Mouse (Mus musculus): ENCODE results near the gene Crabp2. TPM values are rescaled to one million over a fixed set of nuclear protein-coding genes. Genes with fewer than 3 reads are reported as not detected.

The Crabp2 gene
- polyA plus RNA-seq, 1 experiment from 2014 or later: 836 TPM

GRCm38 (mm10) chr3:87952440-87952839 lies 4.0 kb downstream of the Crabp2 start:
- H3K9ac ChIP-seq (ENCODE audit: low read length): no peak overlapping the region
- WGBS: 5% methylated on average over 5 of the region's 5 CpGs
- H3K27ac ChIP-seq (replicated peaks; ENCODE audit: low read depth, low read length): no peak overlapping the region; the same call in 1 of the 2 replicates
- H3K4me2 ChIP-seq (ENCODE audit: low read depth, severe bottlenecking): peak overlapping the region; percentile 70
- peaks cover 21% of the 10 kb centered on the region for H3K4me1 ChIP-seq (ENCODE audit: control insufficient read depth, insufficient read depth, low read length)
- 0 out of 2 replicates have a peak, but pooled peaks cover 5% of the 10 kb centered on the region for H3K36me3 ChIP-seq (ENCODE audit: control insufficient read depth, insufficient read depth, low read length)
- H3K27me3 ChIP-seq (ENCODE audit: control insufficient read depth, insufficient read depth, low read length): no peaks in the 10 kb centered on the region
- H3K9me3 ChIP-seq (ENCODE audit: control insufficient read depth, low read length): no peaks in the 10 kb centered on the region; the same call in 1 of the 2 replicates
- peak overlapping the region; percentile 18; the same call in 1 of the 2 replicates for H3K4me3 ChIP-seq (ENCODE audit: low read depth, low read length)
- DNase-seq (ENCODE audit: low spot score): peak; percentile 47
- no peak for ATAC-seq (ENCODE audit: insufficient number of reproducible peaks, low FRiP score, low TSS enrichment, low read depth)

- Histone ChIP-seq H3K4me1 (ENCODE audit: control insufficient read depth, insufficient read depth, low read length) (peaks cover 24% of the 10 kb centered on the region), H3K27me3 (ENCODE audit: control insufficient read depth, insufficient read depth, low read length) (no peaks in the 10 kb centered on the region), H3K4me3 (ENCODE audit: low read depth, low read length) (no peak overlapping the region), H3K27ac (replicated peaks; ENCODE audit: low read depth, low read length) (peak overlapping the region; percentile 30; the same call in 1 of the 2 replicates), H3K4me2 (ENCODE audit: low read depth, severe bottlenecking) (no peak overlapping the region), H3K9ac (ENCODE audit: low read length) (no peak overlapping the region), H3K36me3 (ENCODE audit: control insufficient read depth, insufficient read depth, low read length) (0 out of 2 replicates have a peak, but pooled peaks cover 5% of the 10 kb centered on the region), H3K9me3 (ENCODE audit: control insufficient read depth, low read length) (no peaks in the 10 kb centered on the region; the same call in 1 of the 2 replicates)
- peak; percentile 36 for DNase-seq (ENCODE audit: low spot score)
- no peak for ATAC-seq (ENCODE audit: insufficient number of reproducible peaks, low FRiP score, low TSS enrichment, low read depth)
- 5% methylated on average over 1 of the region's 1 CpGs for whole genome bisulfite sequencing
Measured at GRCm38 (mm10) chr3:87958056-87958455, 9.6 kb downstream of the Crabp2 start.

- Histone ChIP-seq H3K36me3 (ENCODE audit: control insufficient read depth, insufficient read depth, low read length) (0 out of 2 replicates have a peak, but pooled peaks cover 2% of the 10 kb centered on the region), H3K27me3 (ENCODE audit: control insufficient read depth, insufficient read depth, low read length) (no peaks in the 10 kb centered on the region), H3K27ac (replicated peaks; ENCODE audit: low read depth, low read length) (peak overlapping the region; percentile 30; the same call in 1 of the 2 replicates), H3K9ac (ENCODE audit: low read length) (no peak overlapping the region), H3K9me3 (ENCODE audit: control insufficient read depth, low read length) (no peaks in the 10 kb centered on the region; the same call in 1 of the 2 replicates), H3K4me3 (ENCODE audit: low read depth, low read length) (no peak overlapping the region), H3K4me1 (ENCODE audit: control insufficient read depth, insufficient read depth, low read length) (peaks cover 24% of the 10 kb centered on the region), H3K4me2 (ENCODE audit: low read depth, severe bottlenecking) (no peak overlapping the region)
- WGBS: 12% methylated on average over 4 of the region's 4 CpGs
- ATAC-seq (ENCODE audit: insufficient number of reproducible peaks, low FRiP score, low TSS enrichment, low read depth) (no peak), DNase-seq (ENCODE audit: low spot score) (peak; percentile 24)
Measured at GRCm38 (mm10) chr3:87958476-87958875, 10.0 kb downstream of the Crabp2 start.

GRCm38 (mm10) chr3:87958967-87959366 lies 10.5 kb downstream of the Crabp2 start:
- Histone ChIP-seq H3K4me3 (ENCODE audit: low read depth, low read length) (no peak overlapping the region), H3K27ac (replicated peaks; ENCODE audit: low read depth, low read length) (no peak overlapping the region), H3K9me3 (ENCODE audit: control insufficient read depth, low read length) (no peaks in the 10 kb centered on the region; the same call in 1 of the 2 replicates), H3K36me3 (ENCODE audit: control insufficient read depth, insufficient read depth, low read length) (0 out of 2 replicates have a peak, but pooled peaks cover 2% of the 10 kb centered on the region), H3K9ac (ENCODE audit: low read length) (no peak overlapping the region), H3K27me3 (ENCODE audit: control insufficient read depth, insufficient read depth, low read length) (no peaks in the 10 kb centered on the region), H3K4me2 (ENCODE audit: low read depth, severe bottlenecking) (no peak overlapping the region), H3K4me1 (ENCODE audit: control insufficient read depth, insufficient read depth, low read length) (peaks cover 24% of the 10 kb centered on the region)
- DNase-seq (ENCODE audit: low spot score) (no peak), ATAC-seq (ENCODE audit: insufficient number of reproducible peaks, low FRiP score, low TSS enrichment, low read depth) (no peak)
- whole genome bisulfite sequencing: 45% methylated on average over 1 of the region's 1 CpGs

GRCm38 (mm10) chr3:87959371-87959770 lies 10.9 kb downstream of the Crabp2 start:
- DNase-seq (ENCODE audit: low spot score) (no peak), ATAC-seq (ENCODE audit: insufficient number of reproducible peaks, low FRiP score, low TSS enrichment, low read depth) (no peak)
- no peaks in the 10 kb centered on the region for H3K36me3 ChIP-seq (ENCODE audit: control insufficient read depth, insufficient read depth, low read length)
- no peak overlapping the region for H3K9ac ChIP-seq (ENCODE audit: low read length)
- H3K27ac ChIP-seq (replicated peaks; ENCODE audit: low read depth, low read length): no peak overlapping the region
- H3K4me2 ChIP-seq (ENCODE audit: low read depth, severe bottlenecking): no peak overlapping the region; the same call in 1 of the 2 replicates
- H3K4me3 ChIP-seq (ENCODE audit: low read depth, low read length): no peak overlapping the region
- H3K27me3 ChIP-seq (ENCODE audit: control insufficient read depth, insufficient read depth, low read length): no peaks in the 10 kb centered on the region
- WGBS: 59% methylated on average over 7 of the region's 7 CpGs
- H3K4me1 ChIP-seq (ENCODE audit: control insufficient read depth, insufficient read depth, low read length): peaks cover 24% of the 10 kb centered on the region
- H3K9me3 ChIP-seq (ENCODE audit: control insufficient read depth, low read length): no peaks in the 10 kb centered on the region; the same call in 1 of the 2 replicates

- Histone ChIP-seq H3K9ac (ENCODE audit: low read length) (peak overlapping the region; percentile 52), H3K9me3 (ENCODE audit: control insufficient read depth, low read length) (no peaks in the 10 kb centered on the region; the same call in 1 of the 2 replicates), H3K4me1 (ENCODE audit: control insufficient read depth, insufficient read depth, low read length) (peaks cover 24% of the 10 kb centered on the region), H3K36me3 (ENCODE audit: control insufficient read depth, insufficient read depth, low read length) (no peaks in the 10 kb centered on the region), H3K27ac (replicated peaks; ENCODE audit: low read depth, low read length) (peak overlapping the region; percentile 86), H3K4me2 (ENCODE audit: low read depth, severe bottlenecking) (peak overlapping the region; percentile 62), H3K27me3 (ENCODE audit: control insufficient read depth, insufficient read depth, low read length) (no peaks in the 10 kb centered on the region), H3K4me3 (ENCODE audit: low read depth, low read length) (peak overlapping the region; percentile 29)
- ATAC-seq (ENCODE audit: insufficient number of reproducible peaks, low FRiP score, low TSS enrichment, low read depth): no peak
- 12% methylated on average over 10 of the region's 10 CpGs for WGBS
- no peak for DNase-seq (ENCODE audit: low spot score)
Measured at GRCm38 (mm10) chr3:87960191-87960585, 11.7 kb downstream of the Crabp2 start.

- Histone ChIP-seq H3K4me2 (ENCODE audit: low read depth, severe bottlenecking) (peak overlapping the region; percentile 62), H3K36me3 (ENCODE audit: control insufficient read depth, insufficient read depth, low read length) (no peaks in the 10 kb centered on the region), H3K27me3 (ENCODE audit: control insufficient read depth, insufficient read depth, low read length) (no peaks in the 10 kb centered on the region), H3K27ac (replicated peaks; ENCODE audit: low read depth, low read length) (peak overlapping the region; percentile 86), H3K4me1 (ENCODE audit: control insufficient read depth, insufficient read depth, low read length) (peaks cover 24% of the 10 kb centered on the region), H3K9ac (ENCODE audit: low read length) (peak overlapping the region; percentile 52), H3K4me3 (ENCODE audit: low read depth, low read length) (peak overlapping the region; percentile 29), H3K9me3 (ENCODE audit: control insufficient read depth, low read length) (no peaks in the 10 kb centered on the region)
- ATAC-seq (ENCODE audit: insufficient number of reproducible peaks, low FRiP score, low TSS enrichment, low read depth) (peak; percentile 94), DNase-seq (ENCODE audit: low spot score) (peak; percentile 96)
- under 1% methylated on average over 27 of the region's 27 CpGs for WGBS
Measured at GRCm38 (mm10) chr3:87960586-87961191, 12.2 kb downstream of the Crabp2 start.

GRCm38 (mm10) chr3:87970184-87970938 lies 21.9 kb downstream of the Crabp2 start:
- WGBS: 1% methylated on average over 21 of the region's 21 CpGs
- DNase-seq (ENCODE audit: low spot score): peak; percentile 79
- no peaks in the 10 kb centered on the region for H3K9me3 ChIP-seq (ENCODE audit: control insufficient read depth, low read length)
- H3K4me1 ChIP-seq (ENCODE audit: control insufficient read depth, insufficient read depth, low read length): peaks cover 42% of the 10 kb centered on the region
- peaks cover 19% of the 10 kb centered on the region for H3K27me3 ChIP-seq (ENCODE audit: control insufficient read depth, insufficient read depth, low read length)
- peak overlapping the region; percentile 49 for H3K4me3 ChIP-seq (ENCODE audit: low read depth, low read length)
- peak overlapping the region; percentile 17; the same call in 1 of the 2 replicates for H3K9ac ChIP-seq (ENCODE audit: low read length)
- H3K36me3 ChIP-seq (ENCODE audit: control insufficient read depth, insufficient read depth, low read length): no peaks in the 10 kb centered on the region
- H3K4me2 ChIP-seq (ENCODE audit: low read depth, severe bottlenecking): peak overlapping the region; percentile 96
- no peak overlapping the region for H3K27ac ChIP-seq (replicated peaks; ENCODE audit: low read depth, low read length)
- ATAC-seq (ENCODE audit: insufficient number of reproducible peaks, low FRiP score, low TSS enrichment, low read depth): no peak
